Mouse (Mus musculus): ENCODE data around the gene Dock10. TPM values are rescaled to one million over a fixed set of nuclear protein-coding genes. Genes with fewer than 3 reads are reported as not detected.
"Not testable (repeated sequence)": the region's sequence is repeated elsewhere in the genome, so short reads cannot be mapped to it uniquely, and the experiment has no call there.

Gene Dock10
- polyA plus RNA-seq, 1 experiment = 0.46 TPM

GRCm38 (mm10) chr1:80756824-80757649 is 1.3 kb downstream of the Dock10 start:
- H3K9me3 ChIP-seq = peaks cover 4% of the 10 kb centered on the region; the same call in 1 of the 2 replicates
- H3K36me3 ChIP-seq (replicated peaks; ENCODE audit: low read length) = no peaks in the 10 kb centered on the region
- H3K4me3 ChIP-seq (replicated peaks) = peak overlapping the region; percentile 94
- H3K4me1 ChIP-seq = peaks cover 30% of the 10 kb centered on the region
- TF ChIP-seq FLI1 (IDR thresholded peaks at IDR 0.05; ENCODE audit: low read length) (no peak), GATA1 (IDR thresholded peaks at IDR 0.05; ENCODE audit: borderline replicate concordance, low read length) (no peak)
- H3K27me3 ChIP-seq (replicated peaks) = peaks cover 41% of the 10 kb centered on the region

- H3K4me1 ChIP-seq = peaks cover 30% of the 10 kb centered on the region
- H3K27me3 ChIP-seq (replicated peaks) = peaks cover 37% of the 10 kb centered on the region
- H3K4me3 ChIP-seq (replicated peaks) = no peak overlapping the region
- TF ChIP-seq GATA1 (IDR thresholded peaks at IDR 0.05; ENCODE audit: borderline replicate concordance, low read length) = no peak
- no peak for TF ChIP-seq FLI1 (IDR thresholded peaks at IDR 0.05; ENCODE audit: low read length)
- H3K9me3 ChIP-seq = peaks cover 4% of the 10 kb centered on the region; the same call in 1 of the 2 replicates
- H3K36me3 ChIP-seq (replicated peaks; ENCODE audit: low read length) = no peaks in the 10 kb centered on the region
These were observed 2.3 kb downstream of the Dock10 start for GRCm38 (mm10) chr1:80756060-80756439.

GRCm38 (mm10) chr1:80755296-80756059 is 2.8 kb downstream of the Dock10 start:
- Histone ChIP-seq H3K4me3 (replicated peaks) (no peak overlapping the region), H3K36me3 (replicated peaks; ENCODE audit: low read length) (no peaks in the 10 kb centered on the region), H3K27me3 (replicated peaks) (peaks cover 36% of the 10 kb centered on the region), H3K9me3 (peaks cover 4% of the 10 kb centered on the region; the same call in 1 of the 2 replicates), H3K4me1 (peaks cover 30% of the 10 kb centered on the region)
- no peak for TF ChIP-seq FLI1 (IDR thresholded peaks at IDR 0.05; ENCODE audit: low read length)
- no peak for TF ChIP-seq GATA1 (IDR thresholded peaks at IDR 0.05; ENCODE audit: borderline replicate concordance, low read length)

GRCm38 (mm10) chr1:80749122-80749521 is 9.2 kb downstream of the Dock10 start:
- H3K4me1 ChIP-seq; H3K9me3 ChIP-seq; H3K27me3 ChIP-seq (replicated peaks); H3K4me3 ChIP-seq (replicated peaks); H3K36me3 ChIP-seq (replicated peaks; ENCODE audit: low read length): not testable (repeated sequence)

- H3K36me3 ChIP-seq (replicated peaks; ENCODE audit: low read length) = no peaks in the 10 kb centered on the region
- H3K4me3 ChIP-seq (replicated peaks) = no peak overlapping the region
- no peak for TF ChIP-seq FLI1 (IDR thresholded peaks at IDR 0.05; ENCODE audit: low read length)
- TF ChIP-seq GATA1 (IDR thresholded peaks at IDR 0.05; ENCODE audit: borderline replicate concordance, low read length) = no peak
- peaks cover 8% of the 10 kb centered on the region for H3K4me1 ChIP-seq
- no peaks in the 10 kb centered on the region for H3K9me3 ChIP-seq
- no peaks in the 10 kb centered on the region for H3K27me3 ChIP-seq (replicated peaks)
These were observed 11.4 kb downstream of the Dock10 start for GRCm38 (mm10) chr1:80746691-80747463.

- H3K4me1 ChIP-seq = peaks cover 8% of the 10 kb centered on the region
These were observed 12.1 kb downstream of the Dock10 start for GRCm38 (mm10) chr1:80746195-80746594.

GRCm38 (mm10) chr1:80739472-80739871 is 18.9 kb downstream of the Dock10 start:
- TF ChIP-seq FLI1 (IDR thresholded peaks at IDR 0.05; ENCODE audit: low read length) = no peak
- TF ChIP-seq GATA1 (IDR thresholded peaks at IDR 0.05; ENCODE audit: borderline replicate concordance, low read length) = no peak
- Histone ChIP-seq H3K4me1 (no peaks in the 10 kb centered on the region), H3K27me3 (replicated peaks) (no peaks in the 10 kb centered on the region), H3K9me3 (no peaks in the 10 kb centered on the region), H3K4me3 (replicated peaks) (no peak overlapping the region), H3K36me3 (replicated peaks; ENCODE audit: low read length) (no peaks in the 10 kb centered on the region)

More at GRCm38 (mm10) chr1:80746195-80746594, 12.1 kb downstream of the Dock10 start:
- H3K36me3 ChIP-seq (replicated peaks; ENCODE audit: low read length) = no peaks in the 10 kb centered on the region
- H3K27me3 ChIP-seq (replicated peaks) = no peaks in the 10 kb centered on the region
- no peak overlapping the region for H3K4me3 ChIP-seq (replicated peaks)
- TF ChIP-seq FLI1 (IDR thresholded peaks at IDR 0.05; ENCODE audit: low read length) (no peak), GATA1 (IDR thresholded peaks at IDR 0.05; ENCODE audit: borderline replicate concordance, low read length) (no peak)
- H3K9me3 ChIP-seq = no peaks in the 10 kb centered on the region

GRCm38 (mm10) chr1:80737812-80738391 is 20.4 kb downstream of the Dock10 start:
- no peak for TF ChIP-seq FLI1 (IDR thresholded peaks at IDR 0.05; ENCODE audit: low read length)
- no peak for TF ChIP-seq GATA1 (IDR thresholded peaks at IDR 0.05; ENCODE audit: borderline replicate concordance, low read length)
- Histone ChIP-seq H3K9me3 (no peaks in the 10 kb centered on the region), H3K36me3 (replicated peaks; ENCODE audit: low read length) (no peaks in the 10 kb centered on the region)

GRCm38 (mm10) chr1:80730582-80730981 is 27.7 kb downstream of the Dock10 start:
- TF ChIP-seq GATA1 (IDR thresholded peaks at IDR 0.05; ENCODE audit: borderline replicate concordance, low read length) (no peak), FLI1 (IDR thresholded peaks at IDR 0.05; ENCODE audit: low read length) (no peak)
- Histone ChIP-seq H3K4me1 (no peaks in the 10 kb centered on the region), H3K36me3 (replicated peaks; ENCODE audit: low read length) (no peaks in the 10 kb centered on the region), H3K27me3 (replicated peaks) (no peaks in the 10 kb centered on the region), H3K4me3 (replicated peaks) (no peak overlapping the region), H3K9me3 (no peaks in the 10 kb centered on the region)

More at GRCm38 (mm10) chr1:80737812-80738391, 20.4 kb downstream of the Dock10 start:
- Histone ChIP-seq H3K4me3 (replicated peaks) (no peak overlapping the region), H3K27me3 (replicated peaks) (no peaks in the 10 kb centered on the region), H3K4me1 (no peaks in the 10 kb centered on the region)
